Mouse (Mus musculus) urinary bladder, postnatal 25 days (tissue): ENCODE measurements around the gene Pigf.
"Not testable (repeated sequence)": the region's sequence is repeated elsewhere in the genome, so short reads cannot be mapped to it uniquely, and the experiment has no call there.

Experiments
- DNase-seq: peaks from one replicate; pipeline ENCODE4 v3.0.0; 2022; ENCODE audit warnings: low spot score

The Pigf gene

DNA sequence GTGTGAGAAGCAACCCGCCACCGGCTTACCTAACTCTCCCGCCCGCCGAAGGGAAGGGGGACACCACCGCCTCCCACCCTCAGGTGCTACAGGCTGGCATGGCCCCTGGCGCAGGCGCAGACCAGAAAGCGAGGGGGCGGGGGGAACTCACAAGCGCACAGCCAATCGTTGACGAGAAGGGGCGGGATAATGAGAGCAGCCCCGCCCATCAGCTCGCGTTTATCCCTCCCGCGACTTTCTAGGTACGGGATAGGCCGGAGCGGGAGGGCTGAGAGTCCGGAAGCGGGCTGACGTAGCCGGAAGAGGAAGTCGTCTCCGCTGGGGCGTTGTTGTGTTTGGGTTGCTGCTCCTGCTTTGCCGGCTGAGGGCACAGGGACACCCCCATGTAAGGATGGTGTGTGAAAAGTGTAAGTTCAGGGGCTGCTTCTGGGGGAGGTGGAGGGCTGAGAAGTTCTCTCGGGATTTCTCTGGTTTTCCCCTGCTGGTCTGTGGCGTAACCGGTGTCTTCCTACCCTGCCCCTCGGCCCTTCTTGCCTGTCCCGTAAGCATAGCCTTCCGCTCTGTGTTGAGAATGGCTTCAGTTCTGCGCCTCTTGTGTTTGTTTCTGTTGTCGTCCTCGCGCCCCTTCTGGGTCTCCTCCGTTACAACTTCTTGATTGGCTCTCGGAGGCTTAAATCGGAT is at the start of gene Pigf, which contains the start of gene Cript:
TSS of gene Pigf (minus strand) at position 138 of the 681 bp plus-strand sequence.
TSS of gene Cript (plus strand) at position 282 of the 681 bp plus-strand sequence.
- peak; percentile 97 for DNase-seq

DNA sequence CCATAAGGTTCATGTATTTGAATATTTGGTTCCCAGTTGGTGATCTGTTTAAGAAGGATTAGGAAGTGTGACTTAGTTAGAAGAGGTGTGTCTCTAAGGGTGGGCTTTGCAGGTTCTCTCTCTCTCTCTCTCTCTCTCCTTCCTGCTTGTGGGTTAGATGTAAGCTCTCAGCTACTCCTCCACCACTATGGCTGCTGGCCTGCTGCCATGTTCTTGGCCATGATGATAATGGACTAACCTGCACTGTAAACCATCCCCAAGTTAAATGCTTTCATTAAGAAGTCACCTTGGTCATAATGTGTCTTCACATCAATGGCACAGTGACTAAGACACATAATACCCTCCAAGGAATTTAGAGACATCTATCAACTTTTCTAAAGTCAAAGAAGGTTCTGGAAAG is 48.3 kb upstream of the Pigf start:
- no peak for DNase-seq

DNA sequence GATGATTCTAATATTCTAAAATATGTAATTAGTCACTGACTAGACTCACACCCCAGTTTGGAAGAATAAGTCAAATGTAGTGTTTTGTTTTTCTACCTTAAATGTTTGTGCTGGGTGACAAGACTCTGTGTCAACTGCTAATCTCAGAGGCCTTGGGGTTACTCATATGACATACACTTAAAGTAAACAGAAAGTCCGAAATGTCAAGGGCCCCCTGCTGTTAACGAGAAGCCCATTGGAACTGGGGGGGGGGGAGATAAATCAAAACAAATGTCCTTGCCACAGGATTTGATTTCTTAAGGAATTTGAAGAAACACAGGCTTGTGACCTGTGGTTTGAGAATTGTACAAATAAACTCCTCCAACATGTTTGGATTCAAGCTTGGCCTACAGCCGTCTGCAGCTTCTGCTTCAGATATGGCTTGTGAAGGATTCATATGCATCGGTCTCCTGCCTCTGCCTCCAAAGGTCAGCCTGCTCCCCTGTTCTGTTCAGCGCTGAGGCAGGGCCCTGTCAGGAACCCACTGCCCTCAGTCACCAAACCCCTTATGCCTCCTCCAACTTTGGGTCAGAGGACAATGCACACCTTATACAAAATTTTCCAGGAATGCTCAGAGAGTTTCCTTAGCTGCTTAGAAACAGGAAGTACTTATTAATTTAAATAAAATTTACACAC is 47.7 kb upstream of the Pigf start:
- DNase-seq: no peak

GRCm38 (mm10) chr17:87072183-87072582 is 47.0 kb upstream of the Pigf start:
- DNase-seq: not testable (repeated sequence)

- no peak for DNase-seq
Measured at GRCm38 (mm10) chr17:87068997-87069396, 43.8 kb upstream of the Pigf start.

DNA sequence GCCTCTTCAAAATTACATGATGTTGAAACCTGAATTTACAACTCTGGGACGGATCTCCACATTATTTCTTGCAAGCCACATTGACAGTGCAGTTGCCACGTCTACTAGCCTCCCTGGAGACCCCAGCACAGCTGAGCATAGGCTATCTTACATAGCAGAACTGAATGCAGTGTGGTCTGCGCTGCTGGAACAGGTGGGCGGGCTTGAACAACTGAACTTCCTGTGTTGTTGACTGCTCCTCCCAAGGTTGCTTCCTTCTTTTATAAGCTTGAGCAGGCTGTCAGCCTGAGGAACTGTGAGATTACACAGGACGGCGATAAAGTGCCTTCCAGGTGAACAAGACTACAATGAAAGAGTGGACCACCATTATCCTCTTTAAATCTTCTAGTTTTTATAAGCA is 38.8 kb upstream of the Pigf start:
- no peak for DNase-seq

DNA sequence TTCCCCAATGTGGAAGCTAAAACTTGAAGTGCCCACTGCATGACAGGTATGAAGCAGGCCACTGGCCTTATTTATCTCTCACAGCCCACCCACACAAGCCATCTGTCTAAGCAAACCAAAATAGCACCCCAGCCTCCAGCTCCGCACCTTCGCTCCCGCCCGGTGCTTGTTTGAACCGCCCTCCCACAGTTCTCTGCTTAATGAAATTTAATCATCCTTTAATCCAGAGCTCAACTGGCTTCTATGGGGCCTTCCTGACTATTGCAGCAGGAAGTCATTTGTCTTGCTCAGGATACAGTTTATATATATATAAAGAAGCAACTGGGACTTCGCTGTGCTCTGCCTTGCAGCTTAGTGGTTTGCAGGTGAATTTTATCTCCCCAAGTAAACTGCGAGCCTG is 38.3 kb upstream of the Pigf start:
- DNase-seq: no peak

DNA sequence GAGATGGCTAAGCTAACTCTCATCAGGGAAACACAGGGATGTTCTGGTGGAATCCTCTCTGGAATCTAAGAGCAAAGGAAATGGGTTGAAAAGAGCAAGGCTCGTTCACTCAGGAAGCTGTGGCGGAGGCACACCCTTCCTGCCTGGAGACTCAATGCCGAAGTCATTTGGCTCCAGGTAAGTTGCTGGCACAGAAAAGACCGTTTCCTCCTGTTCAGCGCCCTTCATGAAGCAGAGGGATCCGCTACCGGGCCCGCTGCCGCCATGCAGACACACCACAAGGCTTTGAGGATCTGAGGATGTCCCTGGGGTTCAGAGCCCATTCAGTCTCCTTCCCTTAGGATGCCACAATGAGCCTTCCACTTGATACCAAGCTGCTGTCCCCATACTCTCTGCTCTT is 37.4 kb upstream of the Pigf start:
- no peak for DNase-seq

- peak; percentile 18 for DNase-seq
Measured at GRCm38 (mm10) chr17:87057486-87058266, 32.5 kb upstream of the Pigf start.

- no peak for DNase-seq
Measured at GRCm38 (mm10) chr17:87056761-87057160, 31.6 kb upstream of the Pigf start.

DNA sequence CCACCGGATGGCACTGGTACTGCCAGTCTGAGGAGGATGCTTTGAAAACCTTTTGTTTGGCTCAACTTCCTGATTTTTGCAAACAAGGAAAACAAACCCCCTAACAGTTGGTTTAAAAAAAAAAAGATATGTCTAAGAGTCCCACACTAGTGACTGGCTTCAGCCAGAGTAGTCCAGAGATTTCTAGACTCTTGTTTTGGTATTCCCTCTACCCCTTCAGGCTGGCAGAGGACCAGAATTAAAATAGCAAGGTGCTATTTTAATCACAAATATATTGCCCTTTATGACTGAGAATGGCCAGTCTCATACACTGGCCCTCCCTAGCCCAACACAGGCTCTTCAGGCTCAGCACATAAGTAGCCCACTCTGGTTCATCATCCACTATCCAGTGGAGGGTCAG is 30.5 kb upstream of the Pigf start:
- DNase-seq: no peak

DNA sequence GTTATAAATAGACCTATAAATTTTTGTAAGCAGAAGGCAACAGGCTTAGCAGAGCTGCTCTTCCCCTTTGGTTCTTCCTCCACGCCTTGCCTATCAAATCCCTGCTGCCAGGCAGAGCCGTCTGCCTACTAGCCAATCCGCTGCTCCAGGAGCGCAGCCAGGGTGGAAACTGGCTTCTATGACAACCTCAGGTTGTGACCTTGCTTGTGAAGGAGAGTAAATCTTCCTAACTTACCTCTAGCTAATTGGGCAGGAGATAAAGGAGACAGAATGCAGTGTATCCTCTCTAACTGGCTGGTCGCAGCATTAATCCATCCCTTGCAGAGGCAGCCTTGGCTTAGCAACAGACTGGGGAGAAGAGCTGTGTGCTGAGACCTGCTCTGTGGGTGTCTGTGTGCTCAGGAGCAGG is 29.8 kb upstream of the Pigf start:
- no peak for DNase-seq

DNA sequence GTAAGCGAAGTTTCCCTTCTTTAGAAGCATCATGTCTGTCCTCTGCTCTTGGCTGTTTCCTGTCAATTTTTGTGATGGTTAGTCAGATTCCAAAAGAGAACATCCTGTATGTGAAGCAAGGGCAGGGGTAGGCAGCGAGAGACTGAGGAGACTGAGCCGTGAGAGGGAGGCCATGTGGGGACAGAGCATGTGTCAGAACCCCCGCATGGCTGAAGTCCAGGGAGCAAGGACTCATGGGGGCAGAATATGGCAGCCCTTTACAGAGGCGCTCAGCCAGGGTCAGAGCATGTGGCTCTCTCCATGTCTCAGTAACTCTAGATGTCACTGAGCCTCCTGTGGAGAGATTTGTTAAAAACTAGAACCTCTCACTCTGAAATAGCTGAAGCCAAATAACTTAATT is 28.7 kb upstream of the Pigf start:
- DNase-seq: no peak

- no peak for DNase-seq
Measured at GRCm38 (mm10) chr17:87052432-87052831, 27.2 kb upstream of the Pigf start.

DNA sequence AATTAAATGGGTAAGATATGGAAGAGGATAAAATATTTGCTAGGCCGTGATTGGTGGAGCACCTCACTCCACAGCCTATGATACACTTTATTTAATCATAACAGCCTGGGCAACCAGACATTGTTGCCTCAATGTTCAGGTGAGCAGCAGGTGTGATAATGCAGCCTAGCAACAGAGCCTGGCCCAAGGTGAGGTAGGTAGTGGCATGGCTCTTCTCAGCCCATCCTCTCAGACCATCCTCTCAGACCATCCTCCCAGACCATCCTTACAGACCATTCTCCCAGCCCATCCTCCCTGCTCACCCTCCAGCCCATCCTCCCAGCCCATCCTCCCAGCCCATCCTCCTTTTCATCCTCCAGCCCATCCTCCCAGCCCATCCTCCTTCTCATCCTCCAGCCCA is 26.4 kb upstream of the Pigf start:
- DNase-seq: no peak

DNA sequence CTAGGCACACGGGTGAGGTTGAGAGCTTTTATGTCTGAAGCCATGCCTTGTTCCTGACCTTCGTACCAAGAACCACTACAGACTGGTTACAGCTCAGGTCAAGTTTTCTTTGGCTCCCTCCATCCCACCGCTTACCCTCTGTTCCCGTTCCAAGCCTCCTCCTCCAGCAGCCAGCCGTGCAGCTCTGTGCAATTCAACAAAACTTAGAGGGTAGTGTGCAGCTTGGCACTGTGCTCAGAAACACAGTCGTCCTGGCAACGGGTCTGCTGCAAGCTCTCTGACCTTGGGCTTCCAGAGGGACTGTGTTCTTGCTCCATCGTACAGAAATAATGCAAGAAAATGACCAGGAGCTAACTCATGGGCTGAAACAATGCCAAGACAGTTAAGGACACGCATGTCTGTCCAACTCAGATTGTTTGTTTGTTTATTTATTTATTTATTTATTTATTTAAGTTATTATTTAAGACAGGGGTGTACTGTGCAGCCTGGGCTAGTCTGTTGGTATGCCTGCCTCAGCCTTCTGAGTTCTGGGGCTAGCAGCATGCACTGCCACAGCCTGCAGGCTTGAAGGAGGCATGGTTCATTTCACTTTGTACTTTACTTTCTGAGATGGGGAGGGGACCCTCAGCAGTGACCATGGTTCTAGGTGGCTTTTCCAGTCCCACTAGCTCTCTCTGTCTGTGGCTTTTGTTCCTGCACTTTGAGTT is 25.4 kb upstream of the Pigf start:
- DNase-seq: no peak

GRCm38 (mm10) chr17:87049696-87050095 is 24.5 kb upstream of the Pigf start:
- DNase-seq: no peak

- DNase-seq: no peak
Measured at GRCm38 (mm10) chr17:87044796-87045195, 19.6 kb upstream of the Pigf start.

DNA sequence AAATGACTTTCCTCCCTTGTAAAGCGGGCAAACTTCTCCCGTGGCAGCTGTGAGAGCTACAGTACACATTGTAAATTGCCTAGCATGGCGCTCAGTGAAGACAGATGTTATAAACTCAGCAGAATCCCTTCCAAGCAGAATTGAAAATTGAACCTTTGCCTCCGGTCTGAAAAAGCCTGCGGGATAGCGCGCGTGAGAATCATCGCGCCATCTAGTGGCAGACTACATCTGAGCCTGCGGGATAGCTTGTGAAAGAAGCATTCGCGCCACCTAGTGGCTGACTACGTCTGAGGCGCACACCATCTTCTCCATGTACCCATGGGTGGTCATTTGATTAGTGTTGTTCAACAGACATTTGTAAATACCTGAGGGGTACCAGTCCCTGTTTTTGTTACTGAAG is 19.2 kb upstream of the Pigf start:
- peak; percentile 91 for DNase-seq

DNA sequence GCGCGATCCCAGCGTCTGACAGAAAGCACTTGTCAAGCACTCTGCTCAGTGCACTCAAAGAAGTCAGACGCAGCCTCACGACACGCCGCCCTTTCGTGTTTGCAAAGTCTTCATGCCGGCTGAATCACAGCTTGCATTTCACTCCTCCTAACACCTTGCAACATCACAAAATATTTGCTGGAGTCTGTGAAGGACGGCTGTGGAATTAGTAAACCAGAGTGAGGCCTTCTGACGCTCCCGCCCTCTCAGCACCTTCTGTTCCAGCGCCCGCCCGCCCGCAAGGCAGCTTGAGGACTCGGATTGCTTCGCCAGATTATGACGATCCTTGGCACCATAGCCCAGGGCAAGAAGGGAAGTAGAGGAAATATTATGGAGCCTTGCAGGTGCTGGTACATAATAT is 16.5 kb upstream of the Pigf start:
- no peak for DNase-seq

DNA sequence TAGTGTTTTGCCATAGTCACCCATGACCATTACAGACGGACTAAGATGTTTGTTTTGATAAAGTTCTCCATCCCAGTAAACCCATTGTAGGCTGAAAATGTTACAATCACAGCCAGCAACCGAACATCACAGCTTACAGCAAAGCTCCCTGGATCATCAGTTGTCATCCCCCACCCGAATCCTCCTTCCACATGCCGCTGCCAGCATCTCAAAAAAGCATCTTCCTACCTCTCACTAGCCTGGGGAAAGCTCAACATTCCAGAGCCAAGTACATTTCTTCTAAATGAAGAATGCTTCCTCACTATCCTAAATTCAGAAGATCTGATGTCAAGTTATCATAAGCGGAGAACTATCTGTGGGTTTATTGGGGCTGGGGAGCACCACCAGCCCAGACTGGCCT is 13.3 kb upstream of the Pigf start:
- DNase-seq: no peak
